Mouse (Mus musculus): Measurements from ENCODE around the gene Hax1. TPM values are rescaled to one million over a fixed set of nuclear protein-coding genes. Genes with fewer than 3 reads are reported as not detected.

Hax1 gene
- total and polyA plus RNA-seq, 2 experiments, result 70.2 to 86.1 TPM

DNA sequence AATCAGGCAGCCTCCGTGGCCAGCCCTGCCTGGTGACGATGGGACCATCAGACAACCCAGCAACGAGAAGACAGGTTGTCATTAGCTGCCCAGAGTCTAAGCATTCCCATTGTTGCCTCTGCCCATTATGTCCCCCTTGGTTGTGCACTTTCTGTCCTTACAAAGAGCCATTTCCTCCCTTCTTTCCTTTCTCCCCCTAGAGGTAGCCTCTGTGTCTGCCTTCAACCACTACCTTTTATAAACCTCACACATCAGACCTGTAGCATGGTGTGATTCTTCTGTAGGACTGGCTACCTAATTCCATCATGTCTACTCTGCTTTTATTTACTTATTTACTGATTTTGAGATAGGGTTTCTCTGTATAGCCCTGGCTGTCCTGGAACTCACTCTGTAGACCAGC is 11.4 kb downstream of the Hax1 start:
- Histone ChIP-seq H3K79me2 (ENCODE audit: control insufficient read depth, insufficient read depth, low read length) (no peaks in the 10 kb centered on the region), H3K27ac (replicated peaks; ENCODE audit: insufficient read depth, low read depth, low read length) (no peak overlapping the region), H3K36me3 (ENCODE audit: control insufficient read depth, insufficient read depth, low read length) (no peaks in the 10 kb centered on the region), H3K4me1 (ENCODE audit: control insufficient read depth, insufficient read depth, low read length) (no peaks in the 10 kb centered on the region), H3K9ac (ENCODE audit: low read depth, low read length) (no peak overlapping the region), H3K27me3 (ENCODE audit: control insufficient read depth, insufficient read depth, low read length) (no peaks in the 10 kb centered on the region), H3K4me3 (ENCODE audit: insufficient read depth, low read depth, low read length) (no peak overlapping the region)
- no peak for TF ChIP-seq POLR2A (IDR thresholded peaks at IDR 0.05; ENCODE audit: extremely low read depth, insufficient read depth, low read length)
- no peak for TF ChIP-seq CTCF (IDR thresholded peaks at IDR 0.05; ENCODE audit: low read depth, low read length)
- DNase-seq (ENCODE audit: extremely low read depth, low read depth, low spot score), result no peak
- 55% methylated on average over 3 of the region's 3 CpGs for WGBS

DNA sequence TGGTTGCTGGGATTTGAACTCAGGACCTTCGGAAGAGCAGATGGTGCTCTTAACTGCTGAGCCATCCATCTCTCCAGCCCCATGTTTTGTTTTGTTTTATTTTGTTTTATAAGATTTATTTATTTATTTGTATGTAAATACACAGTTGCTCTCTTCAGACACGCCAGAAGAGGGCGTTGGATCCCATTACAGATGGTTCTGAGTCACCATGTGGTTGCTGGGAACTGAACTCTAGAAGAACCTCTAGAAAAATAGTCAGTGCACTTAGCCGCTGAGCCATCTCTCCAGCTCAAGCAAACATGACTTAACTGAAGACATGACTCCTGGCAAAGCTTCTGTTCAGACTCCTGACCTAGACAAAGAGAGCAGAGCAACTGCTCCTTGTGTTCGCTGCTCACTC is 16.2 kb downstream of the Hax1 start:
- H3K4me3 ChIP-seq (ENCODE audit: insufficient read depth, low read depth, low read length), result no peak overlapping the region
- DNase-seq (ENCODE audit: extremely low read depth, low read depth, low spot score), result no peak
- no peak overlapping the region for H3K9ac ChIP-seq (ENCODE audit: low read depth, low read length)
- WGBS, result 74% methylated on average over 5 of the region's 5 CpGs
- H3K4me1 ChIP-seq (ENCODE audit: control insufficient read depth, insufficient read depth, low read length), result no peaks in the 10 kb centered on the region
- H3K27me3 ChIP-seq (ENCODE audit: control insufficient read depth, insufficient read depth, low read length), result no peaks in the 10 kb centered on the region
- H3K79me2 ChIP-seq (ENCODE audit: control insufficient read depth, insufficient read depth, low read length), result no peaks in the 10 kb centered on the region
- TF ChIP-seq CTCF (IDR thresholded peaks at IDR 0.05; ENCODE audit: low read depth, low read length), result no peak
- TF ChIP-seq POLR2A (IDR thresholded peaks at IDR 0.05; ENCODE audit: extremely low read depth, insufficient read depth, low read length), result no peak
- H3K27ac ChIP-seq (replicated peaks; ENCODE audit: insufficient read depth, low read depth, low read length), result no peak overlapping the region
- no peaks in the 10 kb centered on the region for H3K36me3 ChIP-seq (ENCODE audit: control insufficient read depth, insufficient read depth, low read length)

DNA sequence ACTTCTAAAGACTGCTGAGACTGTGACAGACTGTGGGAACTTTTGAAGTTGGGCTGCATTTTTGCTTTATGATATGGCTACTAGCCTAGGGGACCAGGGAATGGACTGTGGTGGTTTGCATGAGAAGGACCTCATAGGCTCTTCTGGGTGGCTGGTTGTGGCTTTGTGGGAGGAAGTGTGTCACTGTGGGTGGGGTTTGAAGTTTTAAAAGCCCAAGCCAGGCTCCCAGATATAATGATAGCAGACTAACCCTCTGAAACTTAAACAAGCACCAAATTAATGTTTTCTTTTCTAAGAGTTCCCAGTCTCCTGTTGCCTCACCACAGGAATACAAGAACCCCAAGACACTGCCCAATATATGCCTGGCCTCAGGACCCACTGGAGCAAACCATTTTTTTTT is 21.7 kb downstream of the Hax1 start:
- H3K9ac ChIP-seq (ENCODE audit: low read depth, low read length), result no peak overlapping the region
- TF ChIP-seq CTCF (IDR thresholded peaks at IDR 0.05; ENCODE audit: low read depth, low read length), result no peak
- no peak for TF ChIP-seq POLR2A (IDR thresholded peaks at IDR 0.05; ENCODE audit: extremely low read depth, insufficient read depth, low read length)
- no peaks in the 10 kb centered on the region for H3K79me2 ChIP-seq (ENCODE audit: control insufficient read depth, insufficient read depth, low read length)
- no peaks in the 10 kb centered on the region for H3K27me3 ChIP-seq (ENCODE audit: control insufficient read depth, insufficient read depth, low read length)
- H3K27ac ChIP-seq (replicated peaks; ENCODE audit: insufficient read depth, low read depth, low read length), result no peak overlapping the region
- H3K36me3 ChIP-seq (ENCODE audit: control insufficient read depth, insufficient read depth, low read length), result no peaks in the 10 kb centered on the region
- DNase-seq (ENCODE audit: extremely low read depth, low read depth, low spot score), result no peak
- H3K4me3 ChIP-seq (ENCODE audit: insufficient read depth, low read depth, low read length), result no peak overlapping the region
- no peaks in the 10 kb centered on the region for H3K4me1 ChIP-seq (ENCODE audit: control insufficient read depth, insufficient read depth, low read length)

DNA sequence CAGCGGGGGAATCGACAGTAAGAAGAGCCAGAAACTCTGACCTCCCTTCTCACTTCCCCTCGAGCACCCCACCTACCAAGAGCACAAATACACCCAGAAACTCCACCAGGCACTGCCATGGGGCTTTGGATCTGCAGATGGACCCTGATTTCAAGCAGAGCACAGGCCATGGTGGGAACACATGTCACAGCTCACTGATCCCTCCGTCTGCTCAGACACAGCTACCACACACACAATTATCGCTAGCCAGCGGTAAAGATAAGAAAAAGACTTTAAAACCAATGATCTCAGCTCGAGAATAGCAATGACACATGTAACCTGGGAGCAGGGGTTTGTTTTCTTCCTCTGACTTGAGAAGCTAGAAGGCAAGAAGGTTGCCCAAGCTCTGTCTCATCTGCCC is 30.1 kb downstream of the Hax1 start:
- Histone ChIP-seq H3K4me3 (ENCODE audit: insufficient read depth, low read depth, low read length) (no peak overlapping the region), H3K27ac (replicated peaks; ENCODE audit: insufficient read depth, low read depth, low read length) (no peak overlapping the region), H3K9ac (ENCODE audit: low read depth, low read length) (no peak overlapping the region), H3K36me3 (ENCODE audit: control insufficient read depth, insufficient read depth, low read length) (no peaks in the 10 kb centered on the region), H3K4me1 (ENCODE audit: control insufficient read depth, insufficient read depth, low read length) (no peaks in the 10 kb centered on the region; the same call in 1 of the 2 replicates), H3K27me3 (ENCODE audit: control insufficient read depth, insufficient read depth, low read length) (no peaks in the 10 kb centered on the region), H3K79me2 (ENCODE audit: control insufficient read depth, insufficient read depth, low read length) (no peaks in the 10 kb centered on the region)
- 62% methylated on average over 7 of the region's 7 CpGs for WGBS
- TF ChIP-seq CTCF (IDR thresholded peaks at IDR 0.05; ENCODE audit: low read depth, low read length) (no peak), POLR2A (IDR thresholded peaks at IDR 0.05; ENCODE audit: extremely low read depth, insufficient read depth, low read length) (no peak)
- DNase-seq (ENCODE audit: extremely low read depth, low read depth, low spot score), result no peak

DNA sequence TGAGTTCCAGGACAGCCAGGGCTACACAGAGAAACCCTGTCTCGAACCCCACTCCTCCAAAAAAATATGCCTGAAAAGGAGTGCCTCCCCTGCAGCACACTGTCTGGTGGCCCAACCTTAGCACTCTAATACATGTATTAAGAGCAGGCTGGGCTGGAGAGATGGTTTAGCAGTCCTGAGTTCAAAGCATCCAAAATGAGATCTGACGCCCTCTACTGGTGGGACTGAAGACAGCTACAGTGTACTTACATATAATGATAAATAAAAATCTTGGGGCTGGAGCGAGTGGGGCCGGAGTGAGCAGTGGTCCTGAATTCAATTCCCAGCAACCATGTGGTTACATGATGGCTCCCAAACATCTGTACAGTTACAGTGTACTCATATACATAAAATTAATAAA is 31.6 kb downstream of the Hax1 start:
- no peaks in the 10 kb centered on the region for H3K79me2 ChIP-seq (ENCODE audit: control insufficient read depth, insufficient read depth, low read length)
- no peak for TF ChIP-seq POLR2A (IDR thresholded peaks at IDR 0.05; ENCODE audit: extremely low read depth, insufficient read depth, low read length)
- TF ChIP-seq CTCF (IDR thresholded peaks at IDR 0.05; ENCODE audit: low read depth, low read length), result peak; percentile 38
- H3K27ac ChIP-seq (replicated peaks; ENCODE audit: insufficient read depth, low read depth, low read length), result no peak overlapping the region
- DNase-seq (ENCODE audit: extremely low read depth, low read depth, low spot score), result peak; percentile 22
- H3K36me3 ChIP-seq (ENCODE audit: control insufficient read depth, insufficient read depth, low read length), result no peaks in the 10 kb centered on the region
- H3K27me3 ChIP-seq (ENCODE audit: control insufficient read depth, insufficient read depth, low read length), result peaks cover 5% of the 10 kb centered on the region; the same call in 1 of the 2 replicates
- no peak overlapping the region for H3K4me3 ChIP-seq (ENCODE audit: insufficient read depth, low read depth, low read length)
- 75% methylated on average over 4 of the region's 4 CpGs for WGBS
- H3K4me1 ChIP-seq (ENCODE audit: control insufficient read depth, insufficient read depth, low read length), result no peaks in the 10 kb centered on the region; the same call in 1 of the 2 replicates
- H3K9ac ChIP-seq (ENCODE audit: low read depth, low read length), result no peak overlapping the region

DNA sequence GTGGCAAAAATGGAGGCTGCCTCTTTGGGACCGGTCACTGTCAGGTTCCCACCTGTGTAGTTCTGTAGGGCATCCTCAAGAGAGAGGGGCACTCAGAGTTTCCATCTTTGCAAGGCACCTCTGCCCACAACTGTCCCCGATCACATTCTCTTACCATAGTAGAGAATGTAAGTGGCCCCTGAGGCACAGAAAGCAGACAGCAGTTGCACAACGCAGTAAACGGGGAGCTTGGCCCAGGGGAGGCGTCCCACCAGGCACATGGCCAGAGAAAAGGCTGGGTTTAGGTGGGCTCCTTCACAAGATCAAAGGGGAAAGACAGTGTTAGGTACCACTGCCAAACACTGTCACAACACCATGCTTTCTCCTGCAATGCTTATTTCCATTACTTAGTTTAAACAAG is 32.6 kb downstream of the Hax1 start:
- no peak for DNase-seq (ENCODE audit: extremely low read depth, low read depth, low spot score)
- Histone ChIP-seq H3K36me3 (ENCODE audit: control insufficient read depth, insufficient read depth, low read length) (no peaks in the 10 kb centered on the region), H3K4me1 (ENCODE audit: control insufficient read depth, insufficient read depth, low read length) (no peaks in the 10 kb centered on the region; the same call in 1 of the 2 replicates), H3K27me3 (ENCODE audit: control insufficient read depth, insufficient read depth, low read length) (peaks cover 5% of the 10 kb centered on the region; the same call in 1 of the 2 replicates), H3K4me3 (ENCODE audit: insufficient read depth, low read depth, low read length) (no peak overlapping the region), H3K9ac (ENCODE audit: low read depth, low read length) (no peak overlapping the region), H3K79me2 (ENCODE audit: control insufficient read depth, insufficient read depth, low read length) (no peaks in the 10 kb centered on the region), H3K27ac (replicated peaks; ENCODE audit: insufficient read depth, low read depth, low read length) (no peak overlapping the region)
- WGBS, result 89% methylated on average over 5 of the region's 5 CpGs
- no peak for TF ChIP-seq POLR2A (IDR thresholded peaks at IDR 0.05; ENCODE audit: extremely low read depth, insufficient read depth, low read length)
- no peak for TF ChIP-seq CTCF (IDR thresholded peaks at IDR 0.05; ENCODE audit: low read depth, low read length)

Data from liver, adult 2 months (tissue).